Mouse (Mus musculus): Measurements from ENCODE around the gene Hist1h3c.

DNA sequence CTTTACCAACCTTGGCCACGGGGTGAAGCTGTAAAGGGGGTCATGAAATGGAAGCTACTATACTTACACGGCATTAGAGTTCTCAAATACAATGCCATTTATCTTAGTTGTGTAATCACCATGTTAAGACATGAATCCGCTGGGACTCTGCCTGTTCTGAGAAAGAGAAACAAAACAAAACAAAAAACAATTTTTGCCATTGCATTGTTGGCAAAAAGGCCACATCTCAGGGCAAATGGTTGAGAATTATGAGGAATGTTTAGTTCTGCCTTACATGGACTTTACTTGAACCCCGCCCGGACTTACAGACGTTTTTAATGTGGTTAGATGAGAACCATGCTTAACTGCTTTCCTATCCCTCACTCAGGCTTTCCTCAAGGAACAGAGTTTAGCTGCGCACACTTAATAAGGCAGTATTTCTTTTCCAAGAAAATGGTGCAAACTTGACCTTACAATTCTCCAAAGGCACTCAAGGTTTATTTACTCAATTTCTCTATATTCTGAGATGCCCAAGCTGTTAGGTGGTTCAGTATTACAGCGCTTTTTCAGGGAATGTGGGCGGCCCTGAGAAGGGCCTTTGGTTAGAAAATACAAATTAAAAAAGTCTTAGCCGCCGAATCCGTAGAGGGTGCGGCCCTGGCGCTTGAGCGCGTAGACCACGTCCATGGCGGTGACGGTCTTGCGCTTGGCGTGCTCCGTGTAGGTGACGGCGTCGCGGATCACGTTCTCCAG lies 15.0 kb upstream of the Hist1h3c start:
- TF ChIP-seq CTCF (conservative IDR thresholded peaks at IDR 0.05; ENCODE audit: low read length) (no peak; the same call in none of the 2 replicates), POU5F1 (IDR thresholded peaks at IDR 0.05; ENCODE audit: borderline replicate concordance, low read length) (no peak)

All from E14TG2a.4 (cell line).